In the genomic region with DNA sequence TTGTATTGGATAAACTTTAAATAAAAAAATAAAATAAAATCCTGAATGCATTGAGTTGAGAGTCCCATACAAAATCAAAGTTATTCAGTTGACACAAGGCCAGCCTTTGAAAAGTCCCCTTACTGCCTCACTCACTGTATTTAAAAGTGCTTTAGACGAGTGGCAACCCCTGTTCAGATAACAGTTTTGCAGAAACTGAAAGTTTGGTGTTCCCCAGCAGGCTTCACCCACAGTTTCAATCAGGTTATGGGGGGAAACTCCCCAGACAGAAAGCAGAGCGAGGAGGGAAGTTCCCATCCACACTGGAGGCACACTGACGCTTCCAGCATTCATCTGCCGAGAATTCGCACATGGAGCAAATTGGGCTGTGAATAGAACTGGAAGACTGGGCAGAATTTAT, we compare ENCODE assay signal across 22 mouse cellular contexts. TPM values are rescaled to one million over a fixed set of nuclear protein-coding genes. Genes with fewer than 3 reads are reported as not detected.
"Had no signal": no experiment of that assay in that cellular context is flagged by ENCODE, and none has a peak within 500 bp of the region (broad histone marks: within the 10 kb centered on the region; RNA-seq: fewer than 3 reads in every experiment).

No protein-coding gene starts in this region.

- H3K4me2 ChIP-seq: kidney, embryonic 15.5 days; liver, embryonic 11.5 days; liver, embryonic 15.5 days; midbrain, embryonic 11.5 days; midbrain, embryonic 15.5 days; neural tube, embryonic 12.5 days; stomach, embryonic 15.5 days had no signal

- H3K9me3 ChIP-seq: limb, embryonic 10.5 days; liver, embryonic 15.5 days; midbrain, embryonic 15.5 days; neural tube, embryonic 12.5 days; stomach, embryonic 15.5 days had no signal

- DNase-seq: kidney, adult 2 months; kidney, postnatal 25 days; layer of hippocampus, adult 9-11 months; lung, adult 2 months; retina, postnatal 1 day; right cerebral cortex, postnatal 4 days; thymus, adult 2 months; thymus, postnatal 25 days had no signal

- H3K9ac ChIP-seq: kidney, embryonic 15.5 days; liver, embryonic 15.5 days; midbrain, embryonic 15.5 days; neural tube, embryonic 12.5 days; stomach, embryonic 15.5 days had no signal

- H3K4me3 ChIP-seq: kidney, embryonic 15.5 days; limb, embryonic 10.5 days; liver, embryonic 15.5 days; megakaryocyte, embryonic 14.5 days; midbrain, embryonic 15.5 days; neural tube, embryonic 12.5 days; stomach, embryonic 15.5 days had no signal

- H3K27ac ChIP-seq: kidney, embryonic 15.5 days; limb, embryonic 10.5 days; liver, embryonic 15.5 days; macrophage; midbrain, embryonic 15.5 days; neural tube, embryonic 12.5 days; stomach, embryonic 15.5 days had no signal

- H3K36me3 ChIP-seq: kidney, embryonic 15.5 days; limb, embryonic 10.5 days; liver, embryonic 15.5 days; midbrain, embryonic 15.5 days; neural tube, embryonic 12.5 days; stomach, embryonic 15.5 days had no signal

- ATAC-seq: intestine, embryonic 16.5 days; midbrain, embryonic 15.5 days had no signal

RNA-seq across cellular contexts. Expression of a gene that starts 5.0 kb away (rescaled TPM):
- total RNA-seq: left cerebral cortex, postnatal 10 days; neutrophil, adult 5-6 weeks had no signal
- polyA plus RNA-seq: macrophage had no signal

RNA-seq across cellular contexts. Expression of a gene that starts 36.3 kb away (rescaled TPM):
- total RNA-seq: monocyte, adult 5-6 weeks; neutrophil, adult 5-6 weeks had no signal
- polyA plus RNA-seq: limb, embryonic 10.5 days; macrophage had no signal
